Mouse (Mus musculus): Measurements from ENCODE around the gene Rbm43.

DNA sequence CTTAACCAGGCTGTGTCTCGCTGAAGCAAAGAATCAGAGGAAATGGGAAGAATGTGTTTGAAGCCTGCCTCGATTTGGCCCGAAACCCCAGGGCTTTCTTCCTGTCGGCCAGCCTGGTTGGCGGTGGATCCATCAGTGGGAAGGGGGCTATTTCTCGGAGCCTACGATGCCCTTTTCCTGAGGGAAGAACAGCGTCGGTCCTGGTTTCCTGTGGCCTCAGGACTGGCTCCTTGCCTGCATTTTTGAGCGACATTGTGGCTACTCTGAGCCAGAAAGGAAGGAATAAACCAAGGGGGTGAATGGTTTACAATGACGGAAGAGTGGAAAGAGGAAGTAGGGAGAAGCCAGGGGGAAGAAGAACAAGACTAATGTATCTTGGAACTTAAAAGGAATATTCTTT is 46.7 kb upstream of the Rbm43 start:
- TF ChIP-seq CTCF (IDR thresholded peaks at IDR 0.05; ENCODE audit: low read depth, low read length) (no peak), POLR2A (IDR thresholded peaks at IDR 0.05; ENCODE audit: borderline replicate concordance, low read depth, low read length) (no peak)

All from bone marrow macrophage, adult 2 months (primary cell).